Mouse (Mus musculus) megakaryocyte, embryonic 14.5 days (primary cell): Measurements from ENCODE around the gene Nxph4.

Experiments used
- FLI1 ChIP-seq: IDR thresholded peaks from 2 replicates; pipeline ENCODE4 v1.6.1; 2012; ENCODE audit warnings: low read length, inconsistent platforms, mixed read lengths
- GATA1 ChIP-seq: IDR thresholded peaks from 3 replicates; pipeline ENCODE4 v1.6.1; 2012; ENCODE audit warnings: mixed read lengths, low read length, inconsistent platforms, borderline replicate concordance

GRCm38 (mm10) chr10:127572281-127572680 is 37.9 kb upstream of the Nxph4 start:
- no peak for TF ChIP-seq GATA1
- no peak for TF ChIP-seq FLI1
